Mouse (Mus musculus) cerebellum, postnatal 10 days (tissue): Measurements from ENCODE around the gene Eif5a.
A peak's percentile ranks its signal among the peaks of the same experiment; 100 is the strongest.

Source experiments
- DNase-seq, 2 experiments: peaks; one replicate each; pipeline ENCODE4 v3.0.0; 2021; ENCODE audit warnings: mixed read lengths in 2 of 2

Gene Eif5a

DNA sequence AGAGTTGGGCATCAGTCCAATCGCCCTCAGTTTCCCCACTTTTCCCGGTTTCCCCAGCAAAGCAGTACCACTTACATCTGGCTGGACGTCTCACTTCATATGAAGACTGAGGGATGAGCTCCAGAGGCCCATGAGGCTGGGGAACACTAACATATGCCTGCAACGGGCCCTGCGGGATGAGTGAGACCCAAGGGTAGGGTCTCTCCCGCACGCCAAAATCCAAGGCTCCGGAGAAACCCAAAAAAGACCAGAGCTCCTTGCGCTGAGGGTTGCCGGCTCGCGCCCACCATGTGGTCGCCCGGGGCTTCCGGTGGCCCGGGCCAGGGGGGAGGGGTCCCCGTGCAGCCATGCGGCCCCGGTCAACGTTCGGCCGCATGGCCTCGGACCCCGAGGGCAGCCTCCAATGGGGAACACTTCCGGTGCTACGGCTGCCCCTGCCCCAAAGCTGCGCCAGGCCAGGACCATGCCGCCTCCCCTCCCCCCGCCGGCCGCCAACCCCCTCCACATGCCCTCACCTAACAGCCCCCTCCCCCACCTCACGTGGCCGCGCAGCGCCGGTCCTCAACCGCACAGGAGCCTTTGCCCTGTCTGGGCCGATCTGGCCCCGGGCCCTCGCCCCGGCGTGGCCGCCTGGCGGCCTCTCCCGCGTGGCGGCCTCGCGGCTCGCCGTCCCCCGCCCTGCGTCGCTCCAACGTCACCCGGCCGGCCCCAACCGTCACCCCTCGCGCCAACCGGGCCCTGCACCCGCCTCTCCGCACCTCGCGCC, 1.3 kb downstream of the Eif5a start:
- peak; percentile 80 to 82 for DNase-seq

DNA sequence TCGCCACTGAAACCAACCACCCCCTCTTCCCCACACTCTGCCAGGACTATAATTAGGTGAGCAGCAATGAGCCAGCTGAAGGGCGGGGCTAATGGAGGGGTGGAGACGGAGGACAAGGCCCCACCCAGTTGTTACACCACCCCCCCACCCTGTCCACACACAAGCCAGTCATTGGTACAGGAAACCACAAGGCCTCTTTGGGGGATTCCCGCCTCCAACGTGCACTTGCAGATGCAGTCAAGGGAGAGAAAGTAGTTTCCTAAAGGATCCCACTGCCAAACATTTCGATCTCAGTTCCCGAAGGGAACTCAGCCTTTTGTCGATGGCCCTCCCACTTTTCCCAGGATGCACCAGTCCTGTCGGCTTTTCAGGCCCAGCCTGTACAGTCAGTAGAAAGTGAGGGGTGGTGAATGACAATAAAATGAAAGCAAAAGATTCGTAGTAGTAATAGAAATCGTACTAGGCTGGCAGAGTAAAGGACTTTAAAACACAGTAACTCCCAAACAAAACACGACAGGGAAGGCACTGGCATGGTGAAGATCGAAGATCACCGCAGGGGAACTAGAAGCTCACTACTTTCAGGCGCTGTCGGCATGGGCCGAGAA, 2.0 kb downstream of the Eif5a start:
- DNase-seq = peak; percentile 82

DNA sequence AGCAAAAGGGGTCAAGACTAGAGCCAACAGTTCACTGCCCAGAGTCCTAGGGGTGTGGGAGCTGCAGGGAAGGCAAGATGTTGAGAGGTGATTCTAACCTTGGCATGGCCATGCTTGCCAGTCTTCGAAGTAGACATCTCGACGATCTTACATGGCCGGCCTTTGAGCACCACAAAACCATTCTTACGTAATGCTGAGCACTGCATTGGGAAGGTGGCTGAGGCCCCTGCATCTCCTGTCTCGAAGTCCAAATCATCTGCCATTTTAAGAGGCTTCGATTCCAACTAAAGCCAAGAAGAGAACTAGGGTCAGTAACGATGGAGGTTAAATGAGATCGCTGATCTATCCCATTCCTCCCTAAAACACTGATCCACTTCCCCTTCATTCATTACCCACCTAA, 2.7 kb downstream of the Eif5a start:
- no peak for DNase-seq

DNA sequence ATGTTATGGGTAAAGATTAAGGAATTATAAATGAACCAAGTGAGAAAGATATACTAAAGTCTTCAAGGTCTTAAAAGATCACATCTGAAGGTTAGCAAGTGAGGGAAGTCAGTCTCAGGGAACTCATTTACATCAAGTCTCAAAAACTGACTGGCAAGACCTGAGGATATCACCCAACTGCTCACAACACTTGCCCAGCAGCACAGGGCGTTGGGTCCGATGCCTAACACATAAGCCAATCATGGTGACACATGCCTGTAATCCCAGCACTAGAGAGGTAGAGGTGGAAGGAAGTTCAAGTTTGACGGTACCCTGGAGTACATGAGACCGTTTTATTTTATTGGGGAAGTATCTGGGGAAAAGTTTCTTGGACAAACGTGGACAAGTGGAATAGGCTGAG, 3.6 kb downstream of the Eif5a start:
- DNase-seq = no peak

DNA sequence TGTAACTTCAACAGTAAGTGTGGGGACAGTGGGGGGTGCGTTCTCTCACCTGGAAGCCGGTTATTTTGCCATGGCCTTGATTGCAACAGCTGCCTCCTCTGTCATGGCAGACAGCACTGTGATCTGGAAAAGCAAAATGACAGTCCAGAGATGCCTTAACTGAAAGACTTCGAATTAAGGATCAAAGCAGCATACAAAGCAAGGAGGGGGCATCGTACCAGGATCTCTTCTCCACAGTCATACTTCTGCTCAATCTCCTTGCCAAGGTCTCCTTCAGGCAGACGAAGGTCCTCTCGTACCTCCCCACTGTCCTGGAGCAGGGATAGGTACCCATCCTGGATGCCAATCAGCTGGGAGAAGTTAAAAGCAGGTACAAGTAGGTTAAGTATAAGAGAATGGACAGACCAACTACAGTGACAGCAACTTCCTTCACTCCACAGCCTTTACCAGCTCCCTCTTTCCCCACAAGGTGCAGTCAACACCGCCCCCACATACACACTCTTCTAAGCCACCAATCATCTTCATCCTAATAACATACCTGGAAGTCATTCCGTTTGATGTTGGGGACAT, 4.3 kb downstream of the Eif5a start:
- DNase-seq = peak in 1 of 2 experiments; percentile 3

DNA sequence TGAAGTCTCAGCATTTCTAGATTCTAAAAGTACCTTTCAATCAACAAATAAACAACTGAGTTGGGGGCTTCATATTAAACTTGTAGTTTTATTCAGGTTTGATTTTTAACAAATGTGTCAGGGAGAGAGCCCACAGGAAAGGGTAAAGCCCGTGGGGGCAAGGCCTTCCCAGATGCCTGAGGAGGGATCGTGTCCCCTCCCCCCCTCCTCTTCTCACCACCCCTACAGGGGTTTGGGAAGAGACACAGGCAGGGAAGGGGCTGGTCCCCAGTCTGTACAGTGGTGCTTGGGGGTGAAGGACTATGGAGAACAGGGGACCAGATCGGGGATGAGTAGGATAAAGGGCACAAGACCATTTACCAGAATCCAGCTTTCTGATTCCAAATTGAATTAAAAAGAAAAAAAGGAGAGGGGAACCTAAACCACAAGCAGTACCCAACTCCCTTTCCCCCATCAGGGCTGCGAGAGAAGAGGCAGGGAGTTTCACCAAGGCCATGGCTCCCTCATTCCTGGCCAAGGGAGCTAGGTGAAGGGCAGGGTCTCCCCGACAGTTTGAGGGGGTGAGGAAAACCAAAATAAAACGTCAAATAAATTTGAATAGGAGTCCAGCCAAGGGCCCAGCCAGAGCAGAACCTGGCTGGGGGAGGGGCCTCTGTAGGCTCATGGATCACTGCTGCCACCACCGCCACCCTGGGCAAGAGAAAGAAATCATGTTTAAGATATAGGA, 4.9 kb downstream of the Eif5a start:
- DNase-seq = peak in 1 of 2 experiments; percentile 19

DNA sequence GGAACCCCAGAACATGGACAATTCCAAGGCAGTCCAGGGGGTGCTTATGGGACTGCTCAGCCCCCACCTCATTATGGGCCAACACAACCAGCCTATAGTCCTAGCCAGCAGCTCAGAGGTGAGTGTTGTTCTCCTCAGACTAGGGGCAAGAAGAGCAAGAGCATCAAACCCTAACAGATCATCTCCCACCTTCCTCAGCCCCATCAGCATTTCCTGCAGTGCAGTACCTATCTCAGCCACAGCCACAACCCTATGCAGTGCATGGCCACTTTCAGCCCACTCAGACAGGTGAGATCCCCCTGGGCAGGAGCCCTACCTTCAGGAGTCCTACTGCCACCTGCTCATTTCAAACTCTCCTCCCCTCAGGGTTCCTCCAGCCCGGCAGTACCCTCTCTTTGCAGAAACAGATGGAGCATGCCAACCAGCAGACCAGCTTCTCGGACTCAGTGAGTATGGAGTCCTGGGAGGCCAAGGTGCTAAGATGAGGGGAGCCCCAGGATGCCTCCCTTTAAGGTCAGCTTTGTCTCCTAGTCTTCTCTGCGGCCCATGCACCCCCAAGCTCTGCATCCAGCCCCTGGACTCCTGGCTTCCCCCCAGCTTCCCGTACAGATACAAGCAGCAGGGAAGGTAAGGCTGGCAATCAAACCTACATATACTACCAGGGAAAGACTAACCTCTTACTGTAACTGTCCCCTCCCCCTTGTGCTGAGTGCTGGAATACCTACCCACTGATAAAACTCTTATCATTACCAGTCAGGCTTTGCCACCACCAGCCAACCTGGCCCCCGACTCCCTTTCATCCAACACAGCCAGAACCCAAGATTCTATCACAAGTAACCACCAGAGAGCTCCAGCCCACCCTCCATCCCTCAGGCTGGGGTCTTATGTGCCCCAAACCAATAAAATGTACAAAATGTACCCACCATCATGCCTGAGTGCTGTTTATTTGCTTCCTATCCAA, 5.8 kb downstream of the Eif5a start:
- peak in 1 of 2 experiments; percentile 24 for DNase-seq

DNA sequence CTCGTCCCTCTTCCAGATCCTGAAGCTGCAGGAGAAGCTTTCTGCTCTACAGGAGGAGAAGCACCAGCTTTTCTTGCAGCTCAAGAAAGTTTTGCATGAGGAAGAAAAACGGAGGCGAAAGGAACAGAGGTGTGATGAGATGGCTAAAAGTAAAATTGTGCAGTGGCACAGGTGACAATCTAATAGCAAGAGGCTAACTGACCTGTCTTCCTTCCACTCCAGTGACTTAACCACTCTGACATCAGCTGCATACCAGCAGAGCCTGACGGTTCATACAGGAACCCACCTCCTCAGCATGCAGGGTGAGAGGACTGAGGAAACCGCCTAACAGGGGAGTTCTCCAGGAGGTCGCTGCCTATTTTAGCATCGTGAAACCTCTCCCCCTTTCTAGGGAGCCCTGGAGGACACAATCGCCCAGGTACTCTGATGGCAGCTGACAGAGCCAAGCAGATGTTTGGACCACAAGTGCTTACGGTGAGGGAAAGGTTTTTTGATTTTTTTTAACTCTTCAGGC, 6.8 kb downstream of the Eif5a start:
- DNase-seq = peak in 1 of 2 experiments; percentile 2

DNA sequence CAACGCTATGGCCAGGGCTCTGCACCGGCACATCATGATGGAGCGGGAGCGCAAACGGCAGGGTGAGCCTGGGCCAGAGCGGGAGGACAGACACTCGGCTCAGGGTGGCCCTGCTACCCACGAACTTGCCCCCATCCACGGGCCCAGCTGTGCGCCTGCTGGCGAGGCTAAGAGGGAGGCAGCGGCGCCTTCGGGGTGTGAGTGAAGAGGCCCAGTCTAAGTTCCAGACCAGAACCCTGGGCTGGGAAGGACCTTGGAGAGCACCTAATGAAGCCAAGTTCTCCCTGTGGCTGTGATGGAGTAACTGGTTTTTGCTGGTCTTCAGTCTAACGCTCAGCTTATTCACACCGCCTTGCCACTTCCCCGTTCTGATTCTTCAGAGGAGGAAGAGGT, 7.4 kb downstream of the Eif5a start:
- DNase-seq = no peak

DNA sequence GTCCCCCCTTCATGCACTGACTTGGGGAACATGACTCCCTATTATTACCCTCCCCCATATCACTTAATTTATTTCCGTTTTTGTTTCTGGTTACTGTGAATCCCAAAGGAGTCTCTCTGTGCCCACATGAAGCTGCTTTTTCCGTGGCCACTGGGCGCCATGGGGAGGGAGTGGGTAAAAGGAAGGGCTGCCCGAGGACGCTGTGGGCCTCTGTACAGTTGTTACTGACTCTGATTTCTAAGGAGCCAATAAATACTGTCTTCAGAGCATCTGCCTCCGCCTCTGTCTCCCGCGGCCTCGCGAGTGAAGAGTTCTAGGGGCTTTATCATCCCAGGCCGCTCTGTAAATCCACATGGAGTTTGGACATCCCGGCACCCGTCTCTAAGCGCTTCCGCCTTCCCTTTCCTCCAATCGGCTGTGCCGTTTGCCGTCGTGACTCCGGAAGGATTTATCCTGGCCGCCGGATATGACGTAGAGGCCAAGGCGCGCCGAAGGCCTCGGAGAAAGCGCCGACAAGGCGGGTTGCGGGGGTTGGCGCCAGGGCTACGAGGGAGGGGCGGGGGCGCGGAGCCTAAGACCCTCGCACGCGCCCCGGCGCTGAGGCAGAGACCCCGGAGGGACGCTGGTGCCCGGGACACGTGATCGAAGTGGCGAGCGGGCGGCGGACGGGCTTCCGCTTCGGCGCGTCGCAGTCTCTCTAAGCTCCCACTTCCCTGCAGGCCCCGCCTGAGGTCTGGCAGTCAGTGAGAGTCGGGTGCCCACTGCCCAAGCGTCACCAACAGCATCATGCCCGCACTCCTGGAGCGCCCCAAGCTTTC, 8.0 kb downstream of the Eif5a start, which contains the start of gene Gps2:
TSS of gene Gps2 (plus strand) at position 335 of the 818 bp plus-strand sequence.
- peak; percentile 96 for DNase-seq

DNA sequence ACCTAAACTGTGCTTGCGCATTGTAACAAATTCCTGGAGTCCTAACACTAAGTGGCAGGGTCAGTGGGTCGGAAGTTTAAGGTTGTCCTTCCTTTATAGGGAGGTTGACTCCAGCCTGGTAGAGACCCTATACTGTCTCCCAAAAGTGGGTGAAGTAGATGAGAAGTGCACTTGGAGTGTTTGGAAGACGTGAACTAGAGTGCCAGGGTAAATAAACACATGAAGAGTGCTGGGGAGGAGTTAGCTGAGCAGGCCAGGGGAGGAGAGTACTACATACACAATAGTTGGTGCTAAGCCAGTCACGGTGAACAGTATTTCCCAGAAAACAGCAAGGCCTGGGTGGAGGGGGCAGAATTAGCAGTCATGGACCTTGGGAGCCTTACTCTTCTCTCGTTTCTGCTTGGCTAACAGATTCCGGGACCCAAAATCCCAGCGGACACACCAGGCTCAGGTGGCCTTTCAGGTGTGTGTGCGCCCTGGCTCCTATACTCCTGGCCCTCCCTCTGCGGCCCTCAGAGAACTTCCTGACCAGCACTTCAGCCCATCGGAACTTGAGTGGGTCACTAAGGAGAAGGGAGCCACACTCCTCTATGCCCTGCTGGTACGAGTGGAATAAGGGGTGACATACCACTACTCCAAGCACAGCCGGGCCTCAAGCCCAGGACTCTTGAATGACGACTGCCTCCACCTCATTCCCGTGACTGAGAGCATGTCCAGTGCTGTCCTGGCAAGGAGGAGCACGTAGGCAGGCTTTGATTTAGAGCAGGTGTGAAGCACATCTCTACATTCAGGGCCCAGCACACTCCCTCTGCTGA, 8.8 kb downstream of the Eif5a start:
- no peak for DNase-seq

DNA sequence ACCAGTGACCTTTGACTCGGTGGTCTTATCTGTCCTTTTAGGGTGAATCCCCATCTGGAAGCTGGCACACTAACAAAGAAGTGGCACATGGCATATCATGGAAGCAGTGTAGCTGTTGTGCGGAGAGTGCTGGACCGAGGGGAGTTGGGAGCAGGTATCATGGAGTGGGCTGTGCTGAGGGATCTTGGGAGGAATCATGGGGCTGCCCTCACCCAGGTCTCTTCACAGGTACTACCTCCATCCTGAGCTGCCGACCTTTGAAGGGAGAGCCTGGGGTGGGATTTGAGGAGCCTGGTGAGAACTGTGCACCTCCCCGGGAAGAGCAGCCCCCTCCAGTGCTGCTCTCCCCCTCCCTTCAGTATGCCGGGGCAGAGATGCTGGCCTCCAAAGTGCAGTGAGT, 10.1 kb downstream of the Eif5a start:
- no peak for DNase-seq

DNA sequence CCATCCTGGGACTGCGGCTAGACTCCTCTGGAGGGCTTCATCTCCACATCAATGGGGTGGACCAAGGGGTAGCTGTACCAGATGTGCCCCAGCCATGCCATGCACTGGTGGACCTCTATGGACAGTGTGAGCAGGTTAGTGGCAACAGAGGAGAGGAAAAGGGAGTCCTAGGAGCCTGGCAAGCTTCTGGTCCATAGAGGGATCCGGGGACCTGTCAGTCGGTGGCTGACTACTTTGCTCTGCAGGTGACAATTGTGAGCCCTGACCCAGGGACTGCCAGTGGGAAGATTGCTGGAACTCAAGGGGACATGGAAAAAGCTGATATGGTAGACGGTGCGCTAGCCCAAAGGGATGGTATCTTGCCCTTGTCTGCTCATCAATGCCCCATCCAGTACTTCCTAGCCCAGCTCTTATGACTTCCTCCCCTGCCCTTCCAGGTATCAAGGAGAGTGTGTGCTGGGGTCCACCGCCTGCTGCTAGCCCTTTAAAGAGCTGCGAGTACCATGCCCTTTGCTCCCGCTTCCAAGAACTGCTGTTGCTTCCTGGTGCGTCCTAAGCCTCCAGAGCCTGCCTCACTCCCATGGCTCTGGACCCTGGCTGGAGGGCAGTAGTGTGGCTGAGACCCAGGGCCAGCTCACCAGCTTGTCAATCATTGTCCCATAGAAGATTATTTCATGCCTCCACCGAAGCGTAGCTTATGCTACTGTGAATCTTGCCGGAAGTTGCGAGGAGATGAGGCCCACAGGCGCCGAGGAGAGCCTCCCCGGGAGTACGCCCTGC, 10.8 kb downstream of the Eif5a start:
- no peak for DNase-seq

DNA sequence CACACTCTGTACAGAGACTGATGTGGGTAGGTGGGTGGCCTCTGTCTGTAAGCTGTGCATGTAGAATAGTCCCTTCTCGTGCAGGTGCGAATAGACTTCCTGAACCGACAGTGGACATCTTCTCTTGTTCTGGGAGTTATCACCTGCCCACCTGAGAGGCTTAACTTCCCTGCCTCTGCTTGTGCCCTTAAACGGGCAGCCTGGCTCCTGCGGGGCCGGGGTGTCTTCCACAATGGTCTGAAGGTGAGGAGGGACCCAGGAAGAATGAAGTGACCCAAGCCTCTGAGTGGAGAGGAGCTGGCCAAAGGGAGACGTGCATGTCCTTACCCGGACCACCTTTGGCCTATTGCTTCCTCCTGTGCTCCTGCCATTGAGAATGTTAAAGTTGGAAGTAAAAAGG, 11.6 kb downstream of the Eif5a start:
- no peak for DNase-seq

DNA sequence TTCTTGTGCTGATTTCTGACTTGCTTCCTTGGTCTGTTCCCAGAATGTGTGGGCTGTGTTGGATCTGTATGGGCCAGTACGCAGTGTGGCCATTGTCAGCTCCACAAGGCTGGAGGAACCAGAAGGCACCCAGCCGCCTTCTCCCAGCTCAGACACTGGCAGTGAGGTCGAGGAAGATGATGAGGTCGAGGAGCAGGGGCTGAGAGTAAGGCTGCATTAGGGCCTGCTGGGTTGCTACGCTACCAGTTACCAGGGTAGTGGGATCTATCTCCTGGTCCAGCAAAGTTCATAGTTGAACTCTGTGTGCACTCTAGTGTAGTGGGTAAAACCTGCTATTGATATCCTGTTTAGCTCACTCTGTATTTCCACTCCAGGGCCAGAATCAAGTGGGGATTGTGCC, 12.6 kb downstream of the Eif5a start:
- no peak for DNase-seq

DNA sequence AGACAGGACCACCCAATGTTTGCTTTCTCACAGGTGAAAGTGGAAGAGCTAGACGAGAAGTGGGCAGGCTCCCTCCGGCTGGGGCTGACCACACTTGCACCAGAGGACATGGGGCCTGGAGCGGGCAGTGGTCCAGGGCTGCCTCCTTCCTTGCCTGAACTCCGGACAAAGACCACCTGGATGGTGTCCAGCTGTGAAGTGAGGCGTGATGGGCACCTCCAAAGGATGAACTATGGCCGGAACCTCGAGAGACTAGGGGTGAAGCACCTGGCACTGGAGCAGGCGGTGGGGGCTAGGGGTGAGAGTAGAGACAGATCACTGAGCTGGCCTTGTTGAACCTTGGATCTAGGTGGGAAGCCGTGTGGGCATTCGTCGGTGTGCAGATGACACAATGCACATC, 13.1 kb downstream of the Eif5a start:
- DNase-seq = no peak

DNA sequence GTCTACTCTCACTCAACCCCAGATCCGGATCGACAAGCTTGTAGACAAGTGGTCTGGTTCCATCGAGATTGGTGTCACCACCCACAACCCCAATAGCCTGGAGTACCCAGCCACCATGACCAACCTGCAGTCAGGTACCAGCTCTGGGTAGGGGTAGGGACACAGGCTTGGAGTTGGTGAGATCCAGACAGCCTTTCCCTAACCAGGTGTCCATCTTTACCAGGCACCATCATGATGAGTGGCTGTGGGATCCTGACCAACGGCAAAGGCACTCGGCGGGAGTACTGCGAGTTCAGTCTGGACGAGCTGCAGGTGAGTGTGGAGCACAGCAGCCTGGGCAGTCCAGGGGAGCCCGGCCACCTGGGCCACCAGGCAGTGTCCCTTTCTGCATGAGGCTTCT, 17.4 kb downstream of the Eif5a start:
- no peak for DNase-seq

DNA sequence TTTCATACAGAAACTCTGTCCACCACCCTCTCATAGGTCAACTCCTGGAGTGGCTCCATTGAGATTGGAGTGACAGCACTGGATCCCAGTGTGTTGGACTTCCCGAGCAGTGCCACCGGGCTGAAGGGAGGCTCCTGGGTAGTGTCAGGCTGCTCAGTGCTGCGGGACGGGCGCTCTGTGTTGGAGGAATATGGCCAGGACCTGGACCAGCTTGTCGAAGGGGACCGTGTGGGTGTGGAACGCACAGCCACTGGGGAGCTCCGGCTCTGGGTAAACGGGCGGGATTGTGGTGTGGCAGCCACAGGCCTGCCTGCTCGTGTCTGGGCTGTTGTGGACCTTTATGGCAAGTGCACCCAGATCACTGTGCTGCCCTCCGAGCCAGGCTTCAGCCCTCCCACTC, 18.8 kb downstream of the Eif5a start:
- DNase-seq = no peak

DNA sequence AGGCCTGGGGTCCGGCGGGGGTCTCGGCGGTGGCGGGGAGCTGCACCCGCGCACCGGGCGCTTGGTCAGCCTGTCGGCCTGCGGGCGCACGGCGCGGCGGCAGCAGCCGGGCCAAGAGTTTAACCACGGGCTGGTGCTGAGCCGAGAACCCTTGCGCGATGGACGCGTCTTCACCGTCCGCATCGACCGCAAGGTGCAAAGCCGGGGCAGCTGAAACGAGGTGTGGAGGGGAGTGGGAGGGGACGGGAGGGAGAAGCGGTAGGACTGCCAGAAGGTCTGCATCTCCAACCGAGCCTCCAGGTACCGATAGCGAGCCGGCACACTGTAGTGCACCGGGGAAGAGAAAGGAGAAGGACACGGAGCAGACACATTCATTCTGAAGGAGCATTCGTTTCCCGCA, 19.8 kb downstream of the Eif5a start:
- peak in 1 of 2 experiments; percentile 74 for DNase-seq
